Mouse (Mus musculus) heart, embryonic 11.5 days (tissue): ENCODE results near the gene Nek9. TPM values are rescaled to one million over a fixed set of nuclear protein-coding genes. Genes with fewer than 3 reads are reported as not detected.

Source experiments
- ATAC-seq: fragments of 200-750 bp; cut with Nextera tagmentation; replicated peaks from 2 replicates; pipeline ENCODE4 v1.8.0; 2017; ENCODE audit warnings: moderate library complexity; ENCODE audit not compliant: insufficient number of reproducible peaks, low FRiP score, low TSS enrichment
- H3K27ac ChIP-seq: fragments of 300-500 bp; sonication (generic); 2 replicates; pipeline ENCODE4 v1.5.1; 2014; ENCODE audit warnings: mild to moderate bottlenecking, low read depth, low read length
- H3K27me3 ChIP-seq: fragments of 300-500 bp; sonication (generic); 2 replicates; pipeline ENCODE4 v1.6.1; 2014; ENCODE audit warnings: mild to moderate bottlenecking, low read length, mixed read lengths; ENCODE audit not compliant: control insufficient read depth, insufficient read depth
- H3K36me3 ChIP-seq: fragments of 300-500 bp; sonication (generic); 2 replicates; pipeline ENCODE4 v1.6.1; 2014; ENCODE audit warnings: mild to moderate bottlenecking, low read length, moderate library complexity, mixed read lengths; ENCODE audit not compliant: control insufficient read depth, insufficient read depth
- H3K4me1 ChIP-seq: fragments of 300-500 bp; sonication (generic); 2 replicates; pipeline ENCODE4 v1.6.1; 2014; ENCODE audit warnings: low read length; ENCODE audit not compliant: control insufficient read depth, insufficient read depth
- H3K4me2 ChIP-seq: fragments of 300-500 bp; sonication (generic); 2 replicates; pipeline ENCODE4 v1.6.1; 2014; ENCODE audit warnings: mild to moderate bottlenecking, moderate library complexity
- H3K4me3 ChIP-seq: fragments of 300-500 bp; sonication (generic); 2 replicates; pipeline ENCODE4 v1.5.1; 2014; ENCODE audit warnings: low read depth, low read length
- H3K9ac ChIP-seq: fragments of 300-500 bp; sonication (generic); 2 replicates; pipeline ENCODE4 v1.6.1; 2014; ENCODE audit warnings: mild to moderate bottlenecking, low read depth, low read length, moderate library complexity
- H3K9me3 ChIP-seq: fragments of 300-500 bp; sonication (generic); replicated peaks from 2 replicates; pipeline ENCODE4 v1.6.1; 2016; ENCODE audit warnings: low read length; ENCODE audit not compliant: control insufficient read depth
- WGBS: fragments of 180-500 bp; shearing (Covaris S2); extraction: QIAGEN DNeasy Blood & Tissue Kit; methylation state at CpG from one replicate; pipeline ENCODE4 v1.1.7; 2014; ENCODE audit not compliant: insufficient replicate concordance; 5-methylcytosine and 5-hydroxymethylcytosine counted together
- polyA plus RNA-seq: library from polyadenylated mRNA; unstranded; fragments of >200 nt; fragmentation: Nextera tagmentation; extraction: Ambion mirVana; gene quantifications from 2 replicates; pipeline ENCODE4 v1.2.1, GENCODE M21; 2014

Nek9 gene
- polyA plus RNA-seq, 1 experiment from 2014 or later = 15.6 TPM

DNA sequence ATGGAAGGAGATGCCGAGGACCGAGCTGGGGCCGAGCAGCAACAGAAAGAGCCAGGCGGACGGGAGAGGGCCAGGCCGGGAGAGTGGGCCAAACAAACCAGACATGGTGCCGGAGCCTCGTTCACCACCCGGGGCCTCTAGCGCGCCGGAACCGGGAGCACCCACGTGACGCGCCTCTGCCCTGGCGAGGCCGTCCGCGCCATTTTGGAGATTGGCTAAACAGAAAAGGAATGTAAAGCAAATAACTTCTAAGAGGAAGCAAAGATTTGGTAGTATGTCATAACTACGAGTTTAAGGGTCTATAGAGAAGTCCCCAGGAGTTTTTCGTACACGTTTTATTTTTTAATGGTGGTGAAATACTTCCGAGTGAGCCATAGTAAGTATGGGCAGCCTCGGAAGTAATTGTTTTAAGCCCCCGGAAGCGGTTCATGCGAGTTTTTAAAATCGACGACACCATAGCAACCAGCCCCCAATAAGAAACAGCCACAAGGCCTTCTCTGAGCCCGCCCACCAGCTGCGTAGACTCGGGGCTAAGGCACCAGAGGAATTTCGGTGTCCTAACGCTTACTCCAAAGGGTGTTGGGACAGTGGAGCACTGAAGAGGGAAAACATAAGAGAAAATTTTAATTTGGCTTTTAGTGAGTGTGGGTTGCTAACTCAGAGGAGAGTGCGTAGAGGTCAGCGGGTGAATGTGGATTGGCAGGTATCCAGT lies 35.6 kb upstream of the Nek9 start, which contains the start of gene Tmed10:
Tmed10 (minus strand) TSS at position 287 of the 712 bp plus-strand sequence.
- Histone ChIP-seq H3K4me2 (peak within 1 kb of the TSS; percentile 69), H3K4me1 (peaks cover 10% of the 10 kb centered on the region), H3K4me3 (peak within 1 kb of the TSS; percentile 89), H3K27me3 (no peaks in the 10 kb centered on the region), H3K36me3 (no peaks in the 10 kb centered on the region), H3K9ac (peak within 1 kb of the TSS; percentile 87), H3K27ac (peak within 1 kb of the TSS; percentile 83), H3K9me3 (no peaks in the 10 kb centered on the region)
- ATAC-seq = peak; percentile 92
- under 1% methylated on average over 36 of the region's 37 CpGs for WGBS

GRCm38 (mm10) chr12:85373591-85374560 lies 34.7 kb upstream of the Nek9 start:
- Histone ChIP-seq H3K9ac (peak overlapping the region; percentile 87), H3K4me3 (peak overlapping the region; percentile 89), H3K4me2 (peak overlapping the region; percentile 69), H3K9me3 (no peaks in the 10 kb centered on the region), H3K36me3 (no peaks in the 10 kb centered on the region), H3K27me3 (no peaks in the 10 kb centered on the region), H3K4me1 (peaks cover 10% of the 10 kb centered on the region), H3K27ac (peak overlapping the region; percentile 83)
- ATAC-seq = peak; percentile 79
- 1% methylated on average over 50 of the region's 53 CpGs for WGBS

- Histone ChIP-seq H3K36me3 (no peaks in the 10 kb centered on the region), H3K27ac (no peak overlapping the region), H3K9me3 (no peaks in the 10 kb centered on the region), H3K4me2 (no peak overlapping the region), H3K4me1 (peaks cover 10% of the 10 kb centered on the region), H3K9ac (no peak overlapping the region), H3K4me3 (no peak overlapping the region), H3K27me3 (no peaks in the 10 kb centered on the region)
- ATAC-seq = no peak
- WGBS = 69% methylated on average over 8 of the region's 8 CpGs
Measured at GRCm38 (mm10) chr12:85372068-85372665, 33.0 kb upstream of the Nek9 start.

- 62% methylated on average over 6 of the region's 6 CpGs for WGBS
- Histone ChIP-seq H3K36me3 (0 out of 2 replicates have a peak, but pooled peaks cover under 1% of the 10 kb centered on the region), H3K4me1 (peaks cover 15% of the 10 kb centered on the region), H3K27me3 (no peaks in the 10 kb centered on the region), H3K9me3 (no peaks in the 10 kb centered on the region), H3K27ac (no peak overlapping the region), H3K9ac (no peak overlapping the region), H3K4me3 (no peak overlapping the region), H3K4me2 (no peak overlapping the region)
- no peak for ATAC-seq
Measured at GRCm38 (mm10) chr12:85368441-85369063, 29.4 kb upstream of the Nek9 start.

GRCm38 (mm10) chr12:85366271-85366670 lies 27.1 kb upstream of the Nek9 start:
- 0 out of 2 replicates have a peak, but pooled peaks cover 4% of the 10 kb centered on the region for H3K36me3 ChIP-seq
- ATAC-seq = no peak
- H3K4me2 ChIP-seq = no peak overlapping the region
- H3K9ac ChIP-seq = no peak overlapping the region
- H3K27me3 ChIP-seq = no peaks in the 10 kb centered on the region
- no peak overlapping the region for H3K4me3 ChIP-seq
- peak overlapping the region; percentile 50; the same call in 1 of the 2 replicates for H3K27ac ChIP-seq
- 89% methylated on average over 3 of the region's 3 CpGs for WGBS
- H3K4me1 ChIP-seq = peaks cover 9% of the 10 kb centered on the region
- H3K9me3 ChIP-seq = no peaks in the 10 kb centered on the region

GRCm38 (mm10) chr12:85362510-85362909 lies 23.3 kb upstream of the Nek9 start:
- ATAC-seq = no peak
- H3K4me3 ChIP-seq = no peak overlapping the region
- no peak overlapping the region for H3K27ac ChIP-seq
- no peaks in the 10 kb centered on the region for H3K27me3 ChIP-seq
- WGBS = 76% methylated on average over 4 of the region's 4 CpGs
- no peak overlapping the region for H3K4me2 ChIP-seq
- 0 out of 2 replicates have a peak, but pooled peaks cover 5% of the 10 kb centered on the region for H3K4me1 ChIP-seq
- 0 out of 2 replicates have a peak, but pooled peaks cover 4% of the 10 kb centered on the region for H3K36me3 ChIP-seq
- no peak overlapping the region for H3K9ac ChIP-seq
- H3K9me3 ChIP-seq = no peaks in the 10 kb centered on the region

- H3K4me2 ChIP-seq = no peak overlapping the region
- no peak for ATAC-seq
- no peaks in the 10 kb centered on the region for H3K27me3 ChIP-seq
- no peak overlapping the region for H3K4me3 ChIP-seq
- no peak overlapping the region for H3K9ac ChIP-seq
- no peak overlapping the region for H3K27ac ChIP-seq
- no peaks in the 10 kb centered on the region for H3K9me3 ChIP-seq
- H3K4me1 ChIP-seq = 0 out of 2 replicates have a peak, but pooled peaks cover 2% of the 10 kb centered on the region
- H3K36me3 ChIP-seq = 0 out of 2 replicates have a peak, but pooled peaks cover 4% of the 10 kb centered on the region
Measured at GRCm38 (mm10) chr12:85361580-85361979, 22.4 kb upstream of the Nek9 start.

DNA sequence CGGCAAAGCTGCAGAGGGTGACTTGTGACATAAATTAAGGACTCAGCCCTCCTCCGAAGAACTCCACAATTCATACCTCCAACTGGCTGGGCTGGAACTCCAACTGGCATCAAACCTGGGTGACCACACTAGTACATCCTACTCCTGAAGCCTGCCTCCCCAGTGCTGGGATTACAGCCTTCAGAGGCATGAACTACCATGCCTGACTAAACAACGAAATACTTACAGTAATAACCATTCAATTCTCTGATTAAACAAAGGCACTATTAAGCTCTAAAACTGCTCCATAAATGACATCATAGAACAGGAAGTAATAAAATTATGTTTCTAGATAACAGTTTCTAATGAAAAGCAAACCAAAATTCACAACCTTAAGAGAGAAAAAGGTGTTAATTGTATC lies 22.0 kb upstream of the Nek9 start:
- 90% methylated on average over 3 of the region's 3 CpGs for WGBS
- H3K4me2 ChIP-seq = no peak overlapping the region
- no peak overlapping the region for H3K9ac ChIP-seq
- no peaks in the 10 kb centered on the region for H3K27me3 ChIP-seq
- H3K36me3 ChIP-seq = 0 out of 2 replicates have a peak, but pooled peaks cover 4% of the 10 kb centered on the region
- no peak for ATAC-seq
- 0 out of 2 replicates have a peak, but pooled peaks cover under 1% of the 10 kb centered on the region for H3K4me1 ChIP-seq
- H3K27ac ChIP-seq = no peak overlapping the region
- no peak overlapping the region for H3K4me3 ChIP-seq
- no peaks in the 10 kb centered on the region for H3K9me3 ChIP-seq
